Mouse (Mus musculus): ENCODE measurements around the gene Pcgf5. TPM values are rescaled to one million over a fixed set of nuclear protein-coding genes. Genes with fewer than 3 reads are reported as not detected.
A peak's percentile ranks its signal among the peaks of the same experiment; 100 is the strongest.

Gene Pcgf5
- polyA plus RNA-seq, 1 experiment from 2014 or later = 21.3 TPM

GRCm38 (mm10) chr19:36408352-36409100 is 60.4 kb downstream of the Pcgf5 start:
- Histone ChIP-seq H3K4me1 (peaks cover 10% of the 10 kb centered on the region), H3K27me3 (peaks cover 14% of the 10 kb centered on the region), H3K4me3 (replicated peaks) (no peak overlapping the region), H3K9ac (no peak overlapping the region), H3K36me3 (replicated peaks) (no peaks in the 10 kb centered on the region), H3K4me2 (no peak overlapping the region), H3K27ac (no peak overlapping the region), H3K9me3 (no peaks in the 10 kb centered on the region)
- no peak for ATAC-seq (ENCODE audit: low FRiP score)
- 62% methylated on average over 10 of the region's 10 CpGs for WGBS

- ATAC-seq (ENCODE audit: low FRiP score) = peak; percentile 97
- H3K9me3 ChIP-seq = no peaks in the 10 kb centered on the region
- under 1% methylated on average over 24 of the region's 53 CpGs for WGBS
- H3K4me3 ChIP-seq (replicated peaks) = peak overlapping the region; percentile 75
- peak overlapping the region; percentile 64 for H3K9ac ChIP-seq
- H3K27me3 ChIP-seq = peaks cover 14% of the 10 kb centered on the region
- no peaks in the 10 kb centered on the region for H3K36me3 ChIP-seq (replicated peaks)
- H3K4me1 ChIP-seq = peaks cover 10% of the 10 kb centered on the region
- peak overlapping the region; percentile 85 for H3K4me2 ChIP-seq
- no peak overlapping the region for H3K27ac ChIP-seq
Measured at GRCm38 (mm10) chr19:36409280-36409860, 61.3 kb downstream of the Pcgf5 start.

GRCm38 (mm10) chr19:36409861-36410392 is 61.8 kb downstream of the Pcgf5 start:
- WGBS = 0% methylated on average over 58 of the region's 82 CpGs
- peak; percentile 84; the same call in 1 of the 2 replicates for ATAC-seq (ENCODE audit: low FRiP score)
- Histone ChIP-seq H3K4me3 (replicated peaks) (peak overlapping the region; percentile 75), H3K9me3 (no peaks in the 10 kb centered on the region), H3K36me3 (replicated peaks) (no peaks in the 10 kb centered on the region), H3K4me1 (peaks cover 10% of the 10 kb centered on the region), H3K9ac (peak overlapping the region; percentile 64), H3K27ac (no peak overlapping the region), H3K4me2 (peak overlapping the region; percentile 85), H3K27me3 (peaks cover 14% of the 10 kb centered on the region)

GRCm38 (mm10) chr19:36419885-36420284 is 71.8 kb downstream of the Pcgf5 start:
- Histone ChIP-seq H3K4me2 (no peak overlapping the region), H3K27me3 (no peaks in the 10 kb centered on the region), H3K9me3 (no peaks in the 10 kb centered on the region), H3K27ac (no peak overlapping the region), H3K36me3 (replicated peaks) (no peaks in the 10 kb centered on the region), H3K4me3 (replicated peaks) (no peak overlapping the region), H3K9ac (no peak overlapping the region), H3K4me1 (no peaks in the 10 kb centered on the region)
- no peak for ATAC-seq (ENCODE audit: low FRiP score)

DNA sequence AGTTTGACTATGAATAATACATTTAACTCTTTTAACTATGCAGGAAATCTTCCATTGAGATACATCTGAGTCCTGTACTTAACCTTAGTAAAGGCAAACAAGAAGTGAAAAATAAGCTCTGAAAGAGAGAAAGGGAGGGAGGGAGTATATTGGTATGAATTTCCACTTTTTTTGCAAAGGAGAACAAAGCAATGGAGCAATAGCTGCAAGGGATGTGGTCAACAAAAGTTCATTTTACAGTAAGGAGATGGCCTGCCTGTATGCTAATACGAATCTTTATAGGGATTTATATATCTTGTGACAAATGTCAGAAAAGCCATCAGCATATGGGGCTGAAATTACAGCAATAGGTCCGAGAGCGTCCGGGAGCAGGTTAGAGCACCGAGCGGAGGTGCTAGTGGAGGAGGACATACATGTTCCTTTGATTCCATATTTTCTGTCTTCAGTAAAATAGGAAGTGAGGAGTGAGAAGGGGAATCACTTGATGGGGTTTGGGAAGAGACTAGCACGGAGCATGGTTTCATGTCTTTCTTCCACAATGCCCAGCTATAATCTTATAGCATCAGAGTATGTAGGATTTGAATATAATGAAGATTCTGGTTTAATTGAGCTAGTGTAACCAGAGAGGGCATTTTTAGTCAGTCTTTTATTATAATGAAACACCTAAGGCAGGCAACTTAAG is 79.2 kb downstream of the Pcgf5 start:
- H3K9me3 ChIP-seq = no peaks in the 10 kb centered on the region
- no peaks in the 10 kb centered on the region for H3K4me1 ChIP-seq
- no peak overlapping the region for H3K4me3 ChIP-seq (replicated peaks)
- H3K9ac ChIP-seq = no peak overlapping the region
- 95% methylated on average over 7 of the region's 7 CpGs for WGBS
- ATAC-seq (ENCODE audit: low FRiP score) = no peak
- H3K27ac ChIP-seq = no peak overlapping the region
- no peaks in the 10 kb centered on the region for H3K27me3 ChIP-seq
- no peaks in the 10 kb centered on the region for H3K36me3 ChIP-seq (replicated peaks)
- H3K4me2 ChIP-seq = no peak overlapping the region

DNA sequence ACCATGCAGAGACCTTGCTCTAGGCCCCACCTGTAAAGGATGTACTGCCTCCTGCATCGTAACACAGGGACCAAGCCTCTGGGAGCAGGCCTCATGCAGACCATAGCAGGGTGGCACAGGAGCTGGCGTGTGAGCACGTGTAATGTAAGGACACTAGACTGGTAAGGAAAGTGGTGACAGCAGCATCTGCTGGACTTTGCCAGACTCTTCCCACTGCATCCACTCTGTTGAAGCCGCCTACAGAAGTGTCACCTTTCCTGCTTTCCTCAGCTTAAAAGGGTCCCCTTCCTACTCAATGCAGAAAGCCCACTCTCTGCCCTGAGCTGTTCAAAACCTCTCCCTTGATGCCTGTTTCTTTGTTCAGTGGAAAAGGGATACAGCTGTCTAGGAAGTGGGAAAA is 80.0 kb downstream of the Pcgf5 start:
- Histone ChIP-seq H3K9ac (no peak overlapping the region), H3K4me2 (no peak overlapping the region), H3K9me3 (no peaks in the 10 kb centered on the region), H3K27ac (no peak overlapping the region), H3K36me3 (replicated peaks) (no peaks in the 10 kb centered on the region), H3K4me1 (no peaks in the 10 kb centered on the region), H3K27me3 (no peaks in the 10 kb centered on the region), H3K4me3 (replicated peaks) (no peak overlapping the region)
- ATAC-seq (ENCODE audit: low FRiP score) = no peak
- 86% methylated on average over 4 of the region's 4 CpGs for WGBS

- no peaks in the 10 kb centered on the region for H3K27me3 ChIP-seq
- ATAC-seq (ENCODE audit: low FRiP score) = no peak
- no peak overlapping the region for H3K9ac ChIP-seq
- H3K4me3 ChIP-seq (replicated peaks) = no peak overlapping the region
- 0 out of 2 replicates have a peak, but pooled peaks cover 4% of the 10 kb centered on the region for H3K4me1 ChIP-seq
- no peaks in the 10 kb centered on the region for H3K36me3 ChIP-seq (replicated peaks)
- no peak overlapping the region for H3K27ac ChIP-seq
- H3K4me2 ChIP-seq = no peak overlapping the region
- H3K9me3 ChIP-seq = no peaks in the 10 kb centered on the region
- 91% methylated on average over 1 of the region's 1 CpGs for WGBS
Measured at GRCm38 (mm10) chr19:36429354-36429753, 81.2 kb downstream of the Pcgf5 start.

GRCm38 (mm10) chr19:36433161-36433560 is 85.1 kb downstream of the Pcgf5 start:
- Histone ChIP-seq H3K4me1 (0 out of 2 replicates have a peak, but pooled peaks cover 4% of the 10 kb centered on the region), H3K27ac (no peak overlapping the region), H3K4me3 (replicated peaks) (no peak overlapping the region), H3K9me3 (no peaks in the 10 kb centered on the region), H3K36me3 (replicated peaks) (no peaks in the 10 kb centered on the region), H3K9ac (no peak overlapping the region), H3K27me3 (no peaks in the 10 kb centered on the region), H3K4me2 (no peak overlapping the region)
- no peak for ATAC-seq (ENCODE audit: low FRiP score)
- 82% methylated on average over 3 of the region's 3 CpGs for WGBS

- H3K4me3 ChIP-seq (replicated peaks) = no peak overlapping the region
Measured at GRCm38 (mm10) chr19:36439894-36440714, 92.0 kb downstream of the Pcgf5 start.

DNA sequence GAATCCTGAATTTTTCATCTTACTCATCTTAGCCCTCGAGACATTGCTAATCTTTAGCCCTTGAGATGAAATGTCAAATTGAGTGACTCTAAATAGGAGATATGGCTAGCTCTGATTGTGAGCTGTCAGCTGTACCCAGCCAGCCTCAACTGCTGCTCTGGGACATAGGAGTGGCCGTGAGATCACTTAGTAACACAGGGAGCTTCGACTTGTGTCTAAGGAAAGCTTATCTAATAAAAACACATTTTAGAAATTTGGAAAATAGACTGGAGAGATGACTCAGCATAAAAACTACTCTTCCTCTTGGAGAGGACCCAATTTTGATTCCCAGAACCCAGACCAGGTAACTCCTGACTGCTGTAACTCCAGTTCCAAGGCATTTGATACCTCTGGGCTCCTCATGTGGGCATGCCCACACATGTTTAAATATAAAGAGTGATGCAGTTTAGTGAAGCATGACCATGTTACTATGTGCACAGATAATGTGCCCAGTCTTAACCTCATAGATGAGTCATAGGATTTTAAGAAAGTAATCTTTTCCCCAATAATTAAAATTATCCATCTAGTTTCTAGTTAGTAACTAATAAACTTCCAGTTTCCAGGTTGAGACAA is 103.0 kb downstream of the Pcgf5 start:
- Histone ChIP-seq H3K27ac (no peak overlapping the region), H3K9me3 (no peaks in the 10 kb centered on the region), H3K4me2 (no peak overlapping the region), H3K27me3 (no peaks in the 10 kb centered on the region), H3K4me3 (replicated peaks) (no peak overlapping the region), H3K36me3 (replicated peaks) (0 out of 2 replicates have a peak, but pooled peaks cover 5% of the 10 kb centered on the region), H3K4me1 (no peaks in the 10 kb centered on the region), H3K9ac (no peak overlapping the region)
- 87% methylated on average over 3 of the region's 3 CpGs for WGBS
- no peak for ATAC-seq (ENCODE audit: low FRiP score)

More at GRCm38 (mm10) chr19:36439894-36440714, 92.0 kb downstream of the Pcgf5 start:
- H3K9ac ChIP-seq = no peak overlapping the region
- no peaks in the 10 kb centered on the region for H3K36me3 ChIP-seq (replicated peaks)
- no peak overlapping the region for H3K4me2 ChIP-seq
- no peak overlapping the region for H3K27ac ChIP-seq
- H3K9me3 ChIP-seq = no peaks in the 10 kb centered on the region
- WGBS = 59% methylated on average over 9 of the region's 9 CpGs
- peak; percentile 72; the same call in 1 of the 2 replicates for ATAC-seq (ENCODE audit: low FRiP score)
- no peaks in the 10 kb centered on the region for H3K4me1 ChIP-seq
- no peaks in the 10 kb centered on the region for H3K27me3 ChIP-seq

DNA sequence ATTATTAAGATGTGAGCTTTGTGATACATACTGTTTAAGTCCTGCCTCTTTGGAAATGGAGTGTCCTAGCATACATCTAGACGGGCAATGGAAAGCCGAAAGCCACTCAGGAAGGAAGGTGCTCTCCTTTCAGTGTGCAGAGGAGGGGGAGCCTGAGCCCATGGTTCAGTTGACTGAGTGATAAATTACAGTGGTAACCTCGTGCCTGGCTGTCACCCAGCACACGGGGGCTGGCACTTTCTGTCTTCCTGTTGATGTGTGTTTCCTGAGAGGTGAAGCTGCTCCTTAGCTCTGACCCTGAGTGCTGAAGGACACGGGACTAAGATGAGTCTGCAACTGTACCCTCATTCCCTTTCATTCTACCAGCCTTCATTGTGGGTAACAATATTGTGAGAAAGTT is 103.6 kb downstream of the Pcgf5 start:
- 73% methylated on average over 5 of the region's 5 CpGs for WGBS
- no peak for ATAC-seq (ENCODE audit: low FRiP score)
- Histone ChIP-seq H3K27me3 (no peaks in the 10 kb centered on the region), H3K27ac (no peak overlapping the region), H3K9ac (no peak overlapping the region), H3K4me1 (no peaks in the 10 kb centered on the region), H3K9me3 (no peaks in the 10 kb centered on the region), H3K4me3 (replicated peaks) (no peak overlapping the region), H3K36me3 (replicated peaks) (no peaks in the 10 kb centered on the region), H3K4me2 (no peak overlapping the region)

All from forebrain, embryonic 12.5 days (tissue).